Mouse (Mus musculus) spleen, postnatal 4 days (tissue): ENCODE results near the gene Il1r1.
"Not testable (repeated sequence)": the region's sequence is repeated elsewhere in the genome, so short reads cannot be mapped to it uniquely, and the experiment has no call there.

Source experiments
- DNase-seq, 2 experiments: peaks; one replicate each; pipeline ENCODE4 v3.0.0; 2022; ENCODE audit warnings: low spot score in 2 of 2

The Il1r1 gene

DNA sequence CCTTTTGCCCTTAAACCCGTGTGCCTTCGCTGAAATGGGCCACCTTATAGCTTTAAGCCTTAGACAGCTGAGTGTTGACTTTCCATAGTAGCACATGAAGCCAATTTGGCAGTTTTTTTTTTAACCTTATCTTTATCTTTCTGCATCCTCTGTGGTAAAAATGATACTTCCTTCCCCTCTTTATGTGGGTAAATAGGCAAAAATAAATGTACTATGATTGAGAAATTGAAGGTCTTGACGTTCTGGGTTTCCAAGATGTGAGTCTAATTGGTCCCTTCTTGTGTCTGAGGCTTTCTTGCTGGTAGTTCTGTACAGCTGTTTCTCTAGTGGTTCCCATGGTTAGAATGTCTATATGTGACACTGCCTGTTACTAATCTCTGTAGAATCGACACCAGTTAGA, 46.2 kb downstream of the Il1r1 start:
- no peak for DNase-seq

DNA sequence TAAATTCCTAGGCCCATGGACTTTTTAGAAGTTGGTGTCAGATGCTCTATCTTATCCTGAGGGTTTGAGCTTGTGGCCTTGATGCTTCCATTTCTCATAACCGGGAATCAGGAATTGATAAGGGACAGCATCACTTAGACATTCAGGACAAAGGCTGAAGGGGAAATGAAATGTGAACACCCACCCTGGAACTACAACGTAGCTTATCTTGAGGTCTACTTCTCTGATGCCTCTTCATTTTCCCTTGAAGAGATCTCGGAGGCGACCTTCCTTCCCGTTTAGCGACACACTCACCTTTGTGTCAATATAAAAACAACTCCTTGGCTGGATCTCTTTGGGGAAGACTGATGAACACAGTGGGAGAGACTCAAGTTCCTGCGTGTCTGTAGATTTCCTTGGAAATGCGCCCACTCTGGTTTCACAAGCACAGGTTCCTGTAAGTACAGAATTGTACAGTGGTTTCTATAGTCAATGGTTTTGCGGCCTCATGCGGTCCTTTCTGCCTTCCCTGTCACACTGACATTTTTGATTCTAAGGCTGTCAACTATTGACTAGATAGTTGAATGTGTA, 46.7 kb downstream of the Il1r1 start:
- DNase-seq = no peak

GRCm38 (mm10) chr1:40272204-40272603, 47.3 kb downstream of the Il1r1 start:
- no peak for DNase-seq

DNA sequence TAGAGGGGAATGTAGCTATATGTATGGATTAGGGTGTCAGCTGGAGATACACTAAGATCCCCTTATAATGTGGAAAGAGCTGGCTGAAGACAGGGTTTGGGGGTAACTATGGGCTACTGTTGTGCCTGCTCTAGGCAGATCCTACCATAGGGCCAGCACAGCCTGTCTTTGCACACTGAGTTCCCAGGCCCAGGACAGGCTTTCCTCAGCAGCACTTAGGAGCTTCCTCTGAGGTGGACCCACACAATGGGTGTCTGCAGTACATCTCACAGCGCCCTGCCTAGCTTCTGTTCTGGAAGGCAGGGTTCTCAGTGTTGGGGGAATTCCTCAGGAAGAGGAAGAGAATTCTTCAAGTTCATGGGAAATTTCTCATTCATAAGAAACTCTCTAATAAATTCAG, 48.6 kb downstream of the Il1r1 start:
- DNase-seq = no peak

- no peak for DNase-seq
Observed at GRCm38 (mm10) chr1:40275285-40276013, 50.6 kb downstream of the Il1r1 start.

DNA sequence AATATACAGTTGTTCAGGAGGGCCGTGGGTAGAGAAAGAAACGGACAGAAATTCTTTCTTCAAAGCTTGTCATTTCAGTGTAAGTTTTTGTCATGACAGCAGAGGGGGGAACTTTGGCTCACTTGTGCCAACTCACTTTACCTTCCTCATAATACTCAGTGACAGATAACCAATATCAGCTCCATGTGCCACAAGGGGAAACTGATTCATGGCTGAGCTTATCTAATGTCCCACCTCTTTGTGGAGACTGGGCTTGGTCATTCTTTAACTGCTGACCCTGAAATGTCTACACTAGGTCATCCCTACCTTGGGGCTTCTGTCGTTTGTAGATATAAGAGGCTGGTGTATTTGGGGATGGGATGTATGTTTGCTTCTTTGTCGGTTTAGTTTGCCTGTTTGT, 53.1 kb downstream of the Il1r1 start:
- no peak for DNase-seq

DNA sequence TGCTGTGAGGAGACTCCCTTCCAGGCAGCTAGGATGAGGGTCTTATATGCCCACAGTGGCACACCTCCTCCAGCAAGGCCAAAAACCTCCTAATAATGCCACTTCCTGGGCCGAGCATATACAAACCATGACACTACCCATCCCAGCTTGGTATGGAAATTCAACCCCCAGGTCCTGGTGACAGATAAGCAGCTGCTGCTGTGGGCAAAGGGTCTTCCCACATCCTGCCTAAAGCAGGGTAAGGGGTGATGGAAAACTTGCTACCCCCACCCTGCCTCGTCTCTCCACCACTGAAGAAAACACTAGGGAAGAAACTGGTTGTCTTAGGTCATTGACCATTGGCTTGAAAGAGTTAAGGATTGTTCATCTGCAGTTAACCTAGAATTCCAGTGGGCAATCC, 53.8 kb downstream of the Il1r1 start:
- no peak for DNase-seq

GRCm38 (mm10) chr1:40279182-40279743, 54.4 kb downstream of the Il1r1 start:
- DNase-seq = no peak

DNA sequence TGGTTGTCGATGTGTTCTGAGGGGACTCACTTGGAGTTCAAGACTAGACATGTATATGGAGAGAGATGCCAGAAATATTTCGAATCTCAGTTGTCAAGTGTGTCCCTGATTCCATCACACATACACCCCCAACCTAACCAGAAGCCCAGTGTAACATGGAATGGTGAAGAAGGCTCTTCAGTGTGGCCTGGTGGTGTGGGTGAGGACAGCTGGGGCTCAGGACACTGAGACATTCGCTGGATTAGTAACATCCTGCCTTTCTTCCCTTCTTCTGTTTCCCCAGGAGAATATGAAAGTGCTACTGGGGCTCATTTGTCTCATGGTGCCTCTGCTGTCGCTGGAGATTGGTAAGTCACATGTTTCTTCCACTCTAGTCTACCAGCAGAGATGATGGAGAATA, 57.1 kb downstream of the Il1r1 start:
- DNase-seq = no peak

- no peak for DNase-seq
Observed at GRCm38 (mm10) chr1:40282394-40282793, 57.5 kb downstream of the Il1r1 start.

DNA sequence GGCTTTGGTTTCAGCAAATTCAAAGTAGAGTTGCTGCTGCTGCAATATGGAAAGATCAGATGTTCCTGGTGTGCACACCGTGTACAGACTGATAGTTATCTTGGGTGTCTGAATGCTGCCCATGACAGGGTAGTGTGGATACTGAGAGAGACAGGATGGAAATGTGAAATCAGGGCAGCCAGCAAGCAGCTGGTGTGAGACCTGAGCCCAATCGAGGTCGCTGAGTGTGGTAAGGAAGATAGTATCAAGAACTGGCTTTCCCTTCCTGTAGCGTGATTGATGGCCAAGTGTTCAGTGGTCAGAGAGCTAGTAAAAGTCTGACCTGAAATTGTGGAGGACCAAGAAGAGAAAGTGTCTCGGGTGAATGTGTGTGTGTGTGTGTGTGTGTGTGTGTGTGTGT, 59.1 kb downstream of the Il1r1 start:
- DNase-seq = no peak

GRCm38 (mm10) chr1:40290489-40291255, 65.8 kb downstream of the Il1r1 start:
- DNase-seq = no peak

GRCm38 (mm10) chr1:40292231-40292630, 67.4 kb downstream of the Il1r1 start:
- no peak for DNase-seq

GRCm38 (mm10) chr1:40293891-40294290, 69.0 kb downstream of the Il1r1 start:
- no peak for DNase-seq

- no peak for DNase-seq
Observed at GRCm38 (mm10) chr1:40294824-40295223, 69.9 kb downstream of the Il1r1 start.

- DNase-seq = no peak
Observed at GRCm38 (mm10) chr1:40298053-40298452, 73.2 kb downstream of the Il1r1 start.

DNA sequence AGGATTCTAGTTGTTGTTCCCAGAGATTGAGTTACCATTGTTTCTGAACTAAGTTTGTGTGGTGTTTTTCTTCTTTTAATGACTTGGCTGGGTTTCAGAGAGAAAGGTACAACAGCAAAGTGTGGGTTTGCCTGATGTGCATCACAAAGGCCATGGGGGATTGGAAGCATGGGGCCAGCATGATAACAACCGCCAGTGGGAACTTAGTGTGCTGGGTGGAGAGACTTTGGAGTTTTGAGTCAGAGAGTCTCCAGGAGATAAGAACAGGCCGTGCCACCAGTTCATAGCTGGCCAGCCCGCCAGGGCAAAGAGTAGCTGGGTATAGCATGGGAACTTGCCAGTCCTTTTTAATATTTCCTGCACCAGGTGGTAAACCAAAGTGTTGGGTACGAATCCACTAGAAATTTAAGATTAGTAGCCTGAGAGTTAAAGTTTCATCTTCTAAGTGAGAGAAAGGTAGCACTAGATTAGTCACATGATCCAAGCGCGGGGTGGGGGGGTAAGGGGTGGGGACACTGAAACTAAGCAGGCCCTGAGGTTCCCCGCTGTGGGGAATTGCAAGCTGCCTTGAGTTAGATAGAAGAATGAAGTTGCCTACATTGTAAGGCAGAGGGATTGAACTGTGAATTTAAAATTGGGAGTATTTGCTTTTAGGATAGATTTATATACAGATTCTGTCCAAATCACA, 78.4 kb downstream of the Il1r1 start:
- no peak for DNase-seq

DNA sequence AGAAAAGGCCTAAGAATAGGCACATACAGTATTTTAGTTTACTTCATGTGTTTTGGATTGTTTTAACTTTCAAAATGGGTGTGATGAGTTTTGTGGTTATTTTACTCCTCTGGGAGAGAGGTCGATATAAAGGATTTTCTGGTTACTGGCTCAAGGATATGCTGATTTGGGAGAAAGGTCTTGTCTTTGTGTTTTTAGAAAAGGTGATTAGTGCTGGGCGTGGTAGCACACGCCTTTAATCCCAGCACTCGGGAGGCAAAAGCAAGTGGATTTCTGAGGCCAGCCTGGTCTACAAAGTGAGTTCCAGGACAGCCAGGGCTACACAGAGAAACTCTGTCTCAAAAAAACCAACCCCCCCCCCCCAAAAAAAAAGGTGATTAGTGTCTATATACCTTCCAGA, 79.4 kb downstream of the Il1r1 start:
- DNase-seq = not testable (repeated sequence)

DNA sequence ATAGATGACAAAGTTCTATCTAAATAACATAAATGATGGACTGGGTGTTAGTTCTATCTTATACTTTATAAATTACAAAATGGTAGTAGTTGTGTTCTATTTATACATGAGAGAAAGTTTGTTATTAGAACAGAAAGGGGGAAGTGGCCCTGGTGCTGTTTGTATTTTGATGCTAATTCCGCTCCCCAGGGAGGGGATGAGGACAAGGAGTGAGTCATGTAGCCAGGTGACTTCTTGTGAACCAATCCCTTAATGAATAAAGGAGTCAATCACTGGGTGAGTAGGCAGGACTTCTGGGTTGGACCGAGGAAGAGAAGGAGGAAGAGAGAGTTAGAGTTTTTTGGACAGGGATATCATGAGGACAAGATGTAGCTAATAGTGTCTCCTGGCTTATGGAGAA, 81.2 kb downstream of the Il1r1 start:
- DNase-seq = no peak

DNA sequence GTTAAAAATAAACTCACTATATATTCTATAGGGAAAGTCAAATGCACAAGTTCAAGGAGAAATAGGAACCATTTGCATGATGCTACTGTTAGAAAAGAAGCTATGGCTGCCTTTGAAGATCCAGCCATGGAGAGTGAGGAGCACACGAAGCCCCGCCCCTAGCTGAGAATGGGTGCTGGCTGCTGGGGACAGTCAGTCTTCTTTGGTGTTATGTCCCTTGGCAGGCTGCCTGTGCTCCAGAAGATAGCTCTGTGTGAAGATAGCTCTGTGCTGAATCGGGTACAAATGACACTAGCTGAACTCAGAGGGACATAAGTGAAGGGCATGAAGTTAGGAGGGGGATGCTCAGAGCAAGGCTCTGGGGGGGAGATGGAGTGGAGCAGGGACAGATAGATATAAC, 86.2 kb downstream of the Il1r1 start:
- DNase-seq = no peak

DNA sequence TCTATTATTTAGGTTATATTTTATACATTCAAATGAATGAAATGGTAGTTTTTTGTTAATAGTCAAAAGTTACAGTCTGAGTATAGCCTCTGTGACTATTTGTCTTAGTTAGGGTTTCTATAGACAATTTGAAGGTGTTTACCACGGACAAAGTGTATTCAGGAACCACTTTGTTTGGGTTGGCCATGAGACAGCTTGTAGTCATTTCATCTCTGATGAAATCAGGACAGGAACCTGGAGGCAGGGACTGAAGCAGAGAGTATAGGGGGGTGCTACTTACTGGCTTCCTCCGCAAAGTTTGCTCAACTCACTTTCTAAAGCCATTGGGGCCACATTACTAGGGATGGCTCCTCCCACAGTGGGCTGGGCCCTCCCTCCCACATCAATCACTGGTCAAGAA, 86.7 kb downstream of the Il1r1 start:
- no peak for DNase-seq

DNA sequence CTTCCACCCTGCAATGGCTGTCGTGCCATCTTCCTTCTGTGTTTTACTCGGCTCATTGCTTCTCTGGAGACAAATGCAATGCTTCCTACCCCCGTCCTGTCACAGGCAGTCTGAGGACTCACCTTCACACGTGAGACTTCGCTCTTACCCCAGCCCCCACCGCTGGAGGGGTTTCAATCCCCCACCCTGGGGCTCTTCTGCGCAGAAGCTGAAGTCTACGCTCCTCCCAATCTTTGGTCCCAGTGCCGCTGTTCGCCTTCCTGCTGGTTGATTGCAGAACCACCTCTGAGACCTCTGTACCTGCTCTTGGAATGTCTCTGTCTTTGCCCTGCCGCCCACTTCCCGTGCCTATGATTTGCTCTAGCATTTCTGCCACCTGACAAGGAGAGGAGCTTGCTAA, 89.1 kb downstream of the Il1r1 start:
- no peak for DNase-seq
